Mouse (Mus musculus) midbrain, embryonic 14.5 days (tissue): ENCODE measurements around the gene Slco6d1. TPM values are rescaled to one million over a fixed set of nuclear protein-coding genes. Genes with fewer than 3 reads are reported as not detected.
"Not testable (repeated sequence)": the region's sequence is repeated elsewhere in the genome, so short reads cannot be mapped to it uniquely, and the experiment has no call there.

Source experiments
- ATAC-seq: fragments of 200-750 bp; cut with Nextera tagmentation; 2 replicates; pipeline ENCODE4 v1.8.0; 2017; ENCODE audit warnings: moderate number of reproducible peaks, moderate library complexity; ENCODE audit not compliant: low FRiP score, low TSS enrichment
- DNase-seq: peaks from one replicate; pipeline ENCODE4 v3.0.0-alpha.2; 2015
- H3K27ac ChIP-seq: fragments of 300-500 bp; sonication (generic); replicated peaks from 2 replicates; pipeline ENCODE4 v1.5.1; 2014; ENCODE audit warnings: mild to moderate bottlenecking, low read depth, low read length, moderate library complexity
- H3K27me3 ChIP-seq: fragments of 300-500 bp; sonication (generic); 2 replicates; pipeline ENCODE4 v1.6.1; 2014; ENCODE audit warnings: low read length, control low read depth, mixed read lengths; ENCODE audit not compliant: control insufficient read depth, insufficient read depth
- H3K36me3 ChIP-seq: fragments of 300-500 bp; sonication (generic); 2 replicates; pipeline ENCODE4 v1.6.1; 2014; ENCODE audit warnings: low read length, control low read depth; ENCODE audit not compliant: control insufficient read depth, insufficient read depth
- H3K4me1 ChIP-seq: fragments of 300-500 bp; sonication (generic); 2 replicates; pipeline ENCODE4 v1.6.1; 2014; ENCODE audit warnings: mild to moderate bottlenecking, antibody characterized with exemption, low read length, control low read depth; ENCODE audit not compliant: control insufficient read depth, insufficient read depth
- H3K4me2 ChIP-seq: fragments of 300-500 bp; sonication (generic); 2 replicates; pipeline ENCODE4 v1.6.1; 2014; ENCODE audit warnings: mild to moderate bottlenecking, low read length, moderate library complexity
- H3K4me3 ChIP-seq: fragments of 300-500 bp; sonication (generic); replicated peaks from 2 replicates; pipeline ENCODE4 v1.5.1; 2014; ENCODE audit warnings: low read depth, low read length
- H3K9ac ChIP-seq: fragments of 300-500 bp; sonication (generic); replicated peaks from 2 replicates; pipeline ENCODE4 v1.6.1; 2014; ENCODE audit warnings: mild to moderate bottlenecking, low read length, moderate library complexity
- H3K9me3 ChIP-seq: fragments of 300-500 bp; sonication (generic); 2 replicates; pipeline ENCODE4 v1.6.1; 2016; ENCODE audit warnings: low read length, control low read depth, mixed read lengths; ENCODE audit not compliant: control insufficient read depth
- WGBS: fragments of 180-500 bp; shearing (Covaris S2); extraction: QIAGEN DNeasy Blood & Tissue Kit; methylation state at CpG from one replicate; pipeline ENCODE4 v1.1.7; 2014; 5-methylcytosine and 5-hydroxymethylcytosine counted together
- microRNA-seq: library from miRNA; unstranded; fragments of <30 nt; microRNA quantifications from one replicate; pipeline ENCODE4, GENCODE M21; 2016
- polyA plus RNA-seq: library from polyadenylated mRNA; unstranded; fragments of >200 nt; fragmentation: Nextera tagmentation; extraction: Ambion mirVana; gene quantifications from 2 replicates; pipeline ENCODE4 v1.2.1, GENCODE M21; 2014

The Slco6d1 gene
- polyA plus RNA-seq, 1 experiment from 2014 or later = not detected

GRCm38 (mm10) chr1:98528368-98528767 lies 107.4 kb downstream of the Slco6d1 start:
- H3K9ac ChIP-seq, H3K4me3 ChIP-seq, H3K4me2 ChIP-seq, H3K27ac ChIP-seq, H3K9me3 ChIP-seq, H3K27me3 ChIP-seq, H3K4me1 ChIP-seq, ATAC-seq, H3K36me3 ChIP-seq, DNase-seq: not testable (repeated sequence)
- 92% methylated on average over 1 of the region's 2 CpGs for WGBS

GRCm38 (mm10) chr1:98545372-98545771 lies 124.4 kb downstream of the Slco6d1 start:
- WGBS = 84% methylated on average over 2 of the region's 2 CpGs
- Histone ChIP-seq H3K4me3 (no peak overlapping the region), H3K36me3 (no peaks in the 10 kb centered on the region), H3K9me3 (no peaks in the 10 kb centered on the region), H3K27me3 (no peaks in the 10 kb centered on the region), H3K27ac (no peak overlapping the region), H3K4me1 (no peaks in the 10 kb centered on the region), H3K9ac (no peak overlapping the region), H3K4me2 (no peak overlapping the region)
- DNase-seq (no peak), ATAC-seq (no peak)

- H3K4me2 ChIP-seq = no peak overlapping the region
Measured at GRCm38 (mm10) chr1:98554388-98554787, 133.5 kb downstream of the Slco6d1 start.

GRCm38 (mm10) chr1:98565701-98566100 lies 144.8 kb downstream of the Slco6d1 start:
- Histone ChIP-seq H3K4me2 (no peak overlapping the region), H3K9ac (no peak overlapping the region), H3K4me3 (no peak overlapping the region), H3K9me3 (no peaks in the 10 kb centered on the region), H3K4me1 (no peaks in the 10 kb centered on the region), H3K27me3 (no peaks in the 10 kb centered on the region), H3K36me3 (no peaks in the 10 kb centered on the region), H3K27ac (no peak overlapping the region)
- ATAC-seq = no peak
- peak; percentile 1 for DNase-seq

More at GRCm38 (mm10) chr1:98554388-98554787, 133.5 kb downstream of the Slco6d1 start:
- no peak overlapping the region for H3K9ac ChIP-seq
- no peak overlapping the region for H3K27ac ChIP-seq
- no peaks in the 10 kb centered on the region for H3K36me3 ChIP-seq
- H3K9me3 ChIP-seq = no peaks in the 10 kb centered on the region
- no peaks in the 10 kb centered on the region for H3K27me3 ChIP-seq
- DNase-seq = no peak
- WGBS = 86% methylated on average over 2 of the region's 2 CpGs
- H3K4me3 ChIP-seq = no peak overlapping the region
- no peak for ATAC-seq
- no peaks in the 10 kb centered on the region for H3K4me1 ChIP-seq

Small RNA genes lying within 50 kb of the gene (microRNA-seq; reads per million reads assigned to microRNA genes)
- not detected for gene Gm26134
